Mouse (Mus musculus) lung, adult 2 months (tissue): ENCODE data around the gene Gm37240.

Source experiments
- CTCF ChIP-seq: fragments of 200-500 bp; IDR thresholded peaks from 2 replicates; pipeline ENCODE4 v1.5.1; 2011; ENCODE audit warnings: mild to moderate bottlenecking, low read length, control low read depth; ENCODE audit not compliant: insufficient read depth
- POLR2A ChIP-seq: fragments of 200-500 bp; IDR thresholded peaks from 2 replicates; pipeline ENCODE4 v1.6.1; 2011; ENCODE audit warnings: low read depth, mild to moderate bottlenecking, control low read depth, low read length, borderline replicate concordance; ENCODE audit errors: extremely low read depth

GRCm38 (mm10) chr3:85126970-85127369, 760.3 kb downstream of the Gm37240 start:
- TF ChIP-seq POLR2A, result no peak
- TF ChIP-seq CTCF, result no peak
